In genomic region chr9:101404441-101405081, GRCm38 (mm10) we compare ENCODE assay signal across 8 mouse cellular contexts.
DNase-seq lines count a peak whose midpoint lies in the region; ATAC-seq lines count a peak whose summit lies in the region.

No protein-coding gene starts in this region.

- no peaks in the 10 kb centered on the region for H3K27me3 ChIP-seq in heart, embryonic 16.5 days (ENCODE audit: control insufficient read depth, insufficient read depth, low read length)
- H3K27me3 ChIP-seq in midbrain, embryonic 15.5 days (replicated peaks): no peaks in the 10 kb centered on the region

- no peaks in the 10 kb centered on the region for H3K36me3 ChIP-seq in heart, embryonic 16.5 days (ENCODE audit: control insufficient read depth, insufficient read depth)
- H3K36me3 ChIP-seq in midbrain, embryonic 15.5 days (replicated peaks): no peaks in the 10 kb centered on the region

- no peak overlapping the region for H3K4me3 ChIP-seq in heart, embryonic 16.5 days (ENCODE audit: low read length)
- no peak overlapping the region for H3K4me3 ChIP-seq in midbrain, embryonic 15.5 days

- H3K4me1 ChIP-seq in heart, embryonic 16.5 days (ENCODE audit: control insufficient read depth, insufficient read depth, low read length): peaks cover 3% of the 10 kb centered on the region; the same call in 1 of the 2 replicates
- peaks cover 48% of the 10 kb centered on the region for H3K4me1 ChIP-seq in midbrain, embryonic 15.5 days

- no peak overlapping the region for H3K27ac ChIP-seq in heart, embryonic 16.5 days (ENCODE audit: low read length)
- peak overlapping the region; percentile 67 for H3K27ac ChIP-seq in midbrain, embryonic 15.5 days

- intact Hi-C loops in heart, postnatal 25 days (cut with DNase I): no loop called here

- H3K9ac ChIP-seq in heart, embryonic 16.5 days (ENCODE audit: low read length): no peak overlapping the region
- no peak overlapping the region for H3K9ac ChIP-seq in midbrain, embryonic 15.5 days

- no peak overlapping the region for H3K4me2 ChIP-seq in heart, embryonic 16.5 days (ENCODE audit: low read depth, low read length)
- H3K4me2 ChIP-seq in midbrain, embryonic 15.5 days: no peak overlapping the region

- DNase-seq in heart, postnatal 25 days (ENCODE audit: low spot score): no peak
- peak; percentile 47 for DNase-seq in adrenal gland, postnatal 10 days
- DNase-seq in fibroblast of lung, adult 2 months (ENCODE audit: low read depth): peak; percentile 33
- DNase-seq in natural killer cell, adult 2 months (ENCODE audit: low spot score in 2 of 2): no peak
- DNase-seq in spleen, postnatal 4 days (ENCODE audit: low spot score in 2 of 2): no peak

- WGBS in heart, embryonic 16.5 days: 40% methylated on average over 13 of the region's 13 CpGs
- 23% methylated on average over 13 of the region's 13 CpGs for whole genome bisulfite sequencing in midbrain, embryonic 15.5 days

- H3K9me3 ChIP-seq in heart, embryonic 16.5 days (replicated peaks; ENCODE audit: control insufficient read depth, low read length): no peaks in the 10 kb centered on the region
- no peaks in the 10 kb centered on the region for H3K9me3 ChIP-seq in midbrain, embryonic 15.5 days

- 0 out of 2 replicates have a peak, but pooled peaks have one; percentile 23 for ATAC-seq in heart, embryonic 16.5 days (replicated peaks; ENCODE audit: extremely low read depth, insufficient read depth, low FRiP score)
- ATAC-seq in midbrain, embryonic 15.5 days (replicated peaks): peak; percentile 76
- ATAC-seq in erythroblast, adult 5-6 weeks (replicated peaks; ENCODE audit: low FRiP score, poor library complexity, severe bottlenecking): no peak

Comparison
In these comparisons a context has a peak if more than half of its experiments do, and no peak if none do; other contexts are left out.
1. DNase-seq: peak in adrenal gland, postnatal 10 days (single experiment) and fibroblast of lung, adult 2 months (single experiment); none in heart, postnatal 25 days (single experiment), natural killer cell, adult 2 months (0 of 2) and spleen, postnatal 4 days (0 of 2).